Mouse (Mus musculus) spleen, embryonic (tissue): Measurements from ENCODE around the gene Agap3.

Experiments used
- CTCF ChIA-PET: fragments of 350-600 bp; sonication (Branson Sonifier 250); formaldehyde crosslinking; loops from one replicate; lab custom pipeline; 2022; lab: Charles Lee

The Agap3 gene

GRCm38 (mm10) chr5:24427981-24428402 is 24.0 kb upstream of the Agap3 start:
- CTCF ChIA-PET, result no interaction called here

DNA sequence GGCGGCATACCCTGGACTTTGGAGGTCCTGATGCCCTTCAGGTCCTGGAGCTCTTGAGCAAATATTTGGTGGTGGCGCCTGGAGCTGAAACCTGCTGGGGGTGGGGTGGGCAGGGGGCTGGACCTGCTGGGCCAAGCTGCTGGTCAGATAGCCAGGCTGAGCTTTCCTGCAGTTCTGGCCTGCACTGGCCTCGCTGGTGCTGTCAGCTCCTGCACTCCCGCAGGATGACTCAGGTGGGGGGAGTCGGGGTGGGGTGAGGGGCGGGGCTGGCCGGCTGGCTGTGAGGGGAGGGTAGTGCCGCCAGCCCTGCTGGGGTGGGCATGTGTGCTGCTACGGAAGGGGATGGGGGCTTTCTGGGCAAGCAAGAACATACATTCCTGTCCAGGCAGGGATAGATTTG is 23.4 kb upstream of the Agap3 start:
- CTCF ChIA-PET, result no interaction called here

- CTCF ChIA-PET, result interaction anchor here (0.6 kb wide), 1 partner anchor 14 kb away, joined by 3 read pairs; no protein-coding TSS in a partner anchor
Measured at GRCm38 (mm10) chr5:24433993-24434392, 18.0 kb upstream of the Agap3 start.

GRCm38 (mm10) chr5:24441187-24441586 is 10.8 kb upstream of the Agap3 start:
- CTCF ChIA-PET, result no interaction called here

GRCm38 (mm10) chr5:24442029-24442428 is 9.9 kb upstream of the Agap3 start:
- CTCF ChIA-PET, result no interaction called here

GRCm38 (mm10) chr5:24443204-24443603 is 8.8 kb upstream of the Agap3 start:
- CTCF ChIA-PET, result no interaction called here

GRCm38 (mm10) chr5:24443927-24444326 is 8.1 kb upstream of the Agap3 start:
- CTCF ChIA-PET, result no interaction called here

DNA sequence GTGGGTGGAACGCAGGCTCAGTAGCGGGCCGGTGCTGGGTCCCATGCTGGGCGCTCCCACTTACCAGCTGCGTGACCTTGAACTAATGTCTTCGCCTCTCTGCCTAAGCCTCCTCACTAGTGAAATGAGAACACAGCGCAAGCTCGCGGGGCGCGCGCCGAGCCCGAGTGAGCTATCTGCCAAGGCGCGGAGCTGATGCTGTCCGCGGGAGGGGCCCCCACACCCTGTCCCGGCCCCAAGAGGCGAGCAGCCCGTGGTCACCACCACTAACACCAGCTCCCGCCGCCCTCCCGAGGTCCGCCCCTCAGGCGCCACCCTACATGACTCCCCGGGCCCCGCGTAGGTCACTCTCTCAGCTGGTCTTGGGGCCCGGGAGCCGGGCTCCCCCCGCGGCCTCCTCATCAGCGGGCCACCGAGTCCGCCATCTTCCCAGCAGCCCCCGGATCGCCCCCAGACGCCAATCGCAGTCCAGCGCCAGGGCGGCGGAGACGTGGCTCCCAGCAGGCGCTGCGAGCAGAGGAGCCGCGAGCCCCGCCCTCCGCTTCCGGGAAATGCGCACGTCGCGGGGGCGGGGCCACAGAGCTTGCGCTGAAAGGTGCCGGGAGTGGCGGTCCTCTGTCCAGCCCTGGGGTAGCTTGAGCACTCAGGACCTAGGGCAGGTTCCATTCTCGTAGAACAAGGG is 7.1 kb upstream of the Agap3 start, which contains the start of gene Fastk:
Gene Fastk, minus strand, starts transcription at position 542 of the 682 bp plus-strand sequence.
- CTCF ChIA-PET, result no interaction called here

DNA sequence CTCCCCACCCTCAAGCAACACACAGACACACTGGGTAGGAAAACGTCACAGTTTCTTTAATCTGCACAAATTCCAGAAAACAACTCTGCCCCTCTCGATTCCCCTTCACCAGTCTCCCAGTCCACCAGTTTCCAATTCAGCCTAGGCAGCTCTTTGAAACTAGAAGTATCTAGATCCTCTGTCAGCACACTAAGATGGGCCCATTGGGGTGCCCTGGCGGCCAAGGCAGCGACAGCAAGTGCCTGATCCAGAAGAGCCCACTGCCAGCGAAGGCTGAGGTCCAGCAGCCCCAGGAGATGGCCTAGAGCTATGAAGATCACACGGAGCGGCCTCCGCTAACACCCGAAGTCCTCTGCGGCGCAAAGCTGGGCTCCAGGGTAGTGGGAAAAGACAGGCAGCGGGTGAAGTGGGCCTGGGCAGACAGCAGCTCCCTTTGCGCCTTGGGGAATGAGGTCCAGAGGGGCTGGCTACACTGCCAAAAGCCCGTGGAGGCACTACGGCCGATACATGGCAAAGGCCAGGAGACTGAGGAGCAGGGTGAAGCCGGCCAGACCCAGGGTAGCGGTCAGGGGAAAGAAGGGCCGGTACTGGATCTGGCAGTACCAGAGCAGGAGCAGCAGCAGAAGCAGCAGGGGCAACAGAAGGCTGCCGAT is 6.4 kb upstream of the Agap3 start:
- CTCF ChIA-PET, result no interaction called here

- CTCF ChIA-PET, result interaction anchor here (0.5 to 1.6 kb wide), 2 partner anchors 21 to 508 kb away, joined by 3 to 5 read pairs; no protein-coding TSS in a partner anchor
Measured at GRCm38 (mm10) chr5:24446630-24447029, 5.3 kb upstream of the Agap3 start.

- CTCF ChIA-PET, result interaction anchor here (0.6 to 1.6 kb wide), 2 partner anchors 22 to 972 kb away, joined by 3 to 4 read pairs; no protein-coding TSS in a partner anchor
Measured at GRCm38 (mm10) chr5:24447624-24448298, 4.2 kb upstream of the Agap3 start, which contains the start of gene Tmub1. TSS of gene Tmub1 (minus strand) at chr5:24447854.

DNA sequence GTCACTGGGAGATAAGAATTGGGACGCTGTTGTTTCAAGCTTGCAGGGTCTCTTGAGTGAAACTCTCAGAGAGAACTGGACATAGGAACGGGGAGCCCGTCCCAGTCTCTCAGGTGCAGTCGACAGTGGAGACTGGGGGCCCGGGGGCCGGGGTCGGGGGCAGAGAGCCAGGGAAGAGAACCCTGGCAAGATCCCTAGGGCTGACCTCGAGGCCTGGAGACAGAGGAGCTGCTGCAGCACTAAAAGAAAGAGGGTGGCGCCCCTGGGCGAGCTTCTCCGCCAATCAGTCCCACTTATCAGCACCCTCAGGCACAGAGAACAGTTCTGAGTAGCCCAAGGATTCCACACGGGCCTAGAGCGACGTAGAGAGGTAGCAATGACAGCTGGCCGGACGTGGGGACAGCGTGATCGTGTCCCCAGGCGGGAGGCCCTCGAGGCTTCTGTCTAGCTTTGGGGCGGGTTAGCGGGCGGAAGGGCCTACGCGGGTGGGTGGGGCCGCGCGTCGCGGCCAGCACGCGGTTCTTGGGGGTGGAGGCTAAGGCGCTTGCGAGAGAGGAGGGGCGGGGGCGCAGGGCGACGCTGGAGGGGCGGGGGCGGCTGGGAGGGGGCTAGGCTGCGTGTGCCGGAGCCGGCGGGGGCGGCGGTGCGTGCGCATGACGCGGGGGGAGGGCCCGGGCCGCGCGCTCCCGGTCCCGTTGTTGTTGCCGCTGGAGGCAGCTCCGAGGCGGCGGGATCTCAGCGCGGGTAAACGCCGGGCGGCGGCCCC is 530 bp upstream of the Agap3 start:
- CTCF ChIA-PET, result interaction anchor here (0.7 to 0.8 kb wide), 2 partner anchors 13 to 34 kb away, joined by 3 read pairs; no protein-coding TSS in a partner anchor

DNA sequence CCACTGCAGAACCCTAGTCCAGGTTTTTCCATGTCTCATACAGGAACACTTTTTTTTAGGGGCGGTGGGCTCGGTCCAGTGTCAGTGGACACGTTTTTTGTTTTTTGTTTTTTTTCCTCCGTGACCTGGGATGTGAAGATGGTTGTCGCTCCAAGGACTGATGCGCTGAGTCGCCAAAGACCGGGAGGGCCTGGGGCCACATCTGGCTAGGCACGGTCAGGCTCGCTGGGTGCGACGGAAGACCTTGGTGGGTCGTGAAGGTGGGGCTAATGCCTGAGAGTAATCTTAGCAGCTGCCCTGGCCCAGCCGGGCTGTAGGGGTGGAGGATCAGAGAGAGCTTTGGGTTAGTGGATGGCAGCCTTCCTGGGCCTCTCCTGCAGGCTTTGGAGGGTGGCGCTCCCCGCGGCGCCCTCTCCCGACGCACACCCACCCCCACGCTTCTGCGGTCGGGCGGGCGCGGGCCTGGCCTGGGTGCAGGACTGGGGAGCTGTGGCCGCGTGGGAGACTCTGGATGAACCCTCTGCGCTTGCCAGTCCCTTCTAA is 785 bp downstream of the Agap3 start:
- CTCF ChIA-PET, result no interaction called here

GRCm38 (mm10) chr5:24453283-24453984 is 1.5 kb downstream of the Agap3 start:
- CTCF ChIA-PET, result no interaction called here

DNA sequence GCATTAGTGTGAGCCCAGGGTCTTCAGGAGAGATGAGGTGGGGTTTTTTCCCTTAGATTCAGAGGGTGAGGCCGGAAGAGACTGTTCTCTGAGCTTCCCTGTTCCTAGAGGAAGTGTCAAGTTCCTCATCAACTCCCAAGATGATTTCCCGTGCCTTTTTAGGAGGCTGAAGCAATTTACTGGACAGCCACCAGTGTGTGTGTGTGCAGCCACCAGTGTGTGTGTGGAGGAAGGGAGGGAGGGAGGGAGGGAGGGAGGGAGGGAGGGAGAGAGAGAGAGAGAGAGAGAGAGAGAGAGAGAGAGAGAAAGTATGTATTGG is 2.0 kb downstream of the Agap3 start:
- CTCF ChIA-PET, result interaction anchor here (0.6 kb wide), 1 partner anchor 40 kb away, joined by 3 read pairs; no protein-coding TSS in a partner anchor

DNA sequence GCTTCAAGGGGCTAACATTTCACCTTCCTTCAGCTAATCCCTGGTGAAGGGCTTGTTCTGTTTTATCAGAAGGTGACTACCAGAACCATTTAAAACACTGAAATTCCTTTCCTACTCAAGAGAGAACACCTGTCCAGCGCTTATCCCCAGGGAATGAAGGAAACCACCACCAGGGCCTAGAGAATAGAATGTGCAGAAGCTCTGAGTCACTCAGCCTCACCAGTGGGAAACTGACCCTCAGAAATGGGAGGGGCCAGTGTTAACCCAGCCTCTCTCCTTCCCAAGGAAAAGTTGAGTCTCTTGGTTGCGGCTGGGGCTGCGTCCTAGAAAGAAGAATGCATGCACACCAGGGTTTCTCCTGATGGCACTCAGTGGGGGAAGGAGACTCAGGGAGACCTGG is 3.1 kb downstream of the Agap3 start:
- CTCF ChIA-PET, result no interaction called here

GRCm38 (mm10) chr5:24455613-24456012 is 3.6 kb downstream of the Agap3 start:
- CTCF ChIA-PET, result no interaction called here

DNA sequence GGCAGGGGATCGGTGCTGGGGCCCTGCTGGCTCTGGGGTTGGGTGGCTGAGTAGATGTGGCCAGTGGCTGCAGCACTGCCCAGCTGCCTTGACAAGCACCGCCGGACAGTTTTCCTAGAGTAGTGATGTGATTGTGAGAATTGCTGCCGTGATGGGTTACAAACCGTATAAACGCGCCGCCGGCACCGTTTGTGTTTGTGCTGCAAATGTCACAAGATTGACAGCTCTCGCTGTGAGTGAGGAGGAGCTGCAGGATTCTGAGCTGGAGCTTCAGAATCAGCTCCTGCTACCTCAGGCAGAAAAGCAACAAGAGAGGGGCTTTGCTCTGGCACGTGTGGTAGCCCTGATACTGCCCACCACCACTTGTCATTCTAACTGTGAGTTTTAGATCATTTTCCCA is 14.8 kb downstream of the Agap3 start:
- CTCF ChIA-PET, result no interaction called here

- CTCF ChIA-PET, result interaction anchor here (0.6 to 1.2 kb wide), 2 partner anchors 55 to 281 kb away, joined by 5 to 12 read pairs; no protein-coding TSS in a partner anchor
Measured at GRCm38 (mm10) chr5:24470600-24470999, 18.6 kb downstream of the Agap3 start.

DNA sequence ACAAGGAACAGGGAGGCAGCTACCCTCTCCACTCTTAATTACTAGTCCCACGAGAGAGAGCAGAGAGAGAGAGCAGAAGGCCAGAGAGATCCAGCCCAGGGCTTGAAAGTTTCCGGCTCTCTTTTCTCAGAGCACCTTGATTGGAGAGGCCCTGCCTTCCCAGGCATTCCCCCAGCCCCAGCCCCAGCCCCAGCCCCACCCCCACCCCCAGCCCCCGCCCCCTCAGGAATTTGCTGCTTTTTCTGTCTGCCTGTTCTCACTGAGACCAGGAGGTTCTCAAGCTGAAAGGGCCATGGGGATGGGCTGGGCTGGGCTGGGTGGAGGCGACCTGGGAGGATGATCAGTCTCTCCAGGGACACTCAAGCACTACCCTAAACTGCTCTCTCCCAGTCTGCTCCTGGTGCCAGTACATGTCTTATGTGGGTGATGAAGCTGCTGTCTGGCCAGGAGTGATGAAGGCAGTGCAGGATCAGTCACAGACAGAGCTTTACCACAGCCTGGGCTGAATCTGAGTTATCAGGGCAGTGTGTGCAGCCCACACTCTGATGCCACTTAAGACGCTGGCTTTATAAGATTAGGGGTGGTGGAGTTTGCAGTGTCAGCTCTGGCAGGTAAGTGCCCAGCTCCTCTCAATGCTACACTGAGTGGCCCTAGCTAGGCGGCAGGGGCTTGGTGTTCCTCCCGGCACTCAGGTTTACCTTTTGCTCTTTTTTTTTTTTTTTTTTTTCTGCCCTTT is 21.1 kb downstream of the Agap3 start:
- CTCF ChIA-PET, result interaction anchor here (0.6 kb wide), 1 partner anchor 712 kb away, joined by 9 read pairs; no protein-coding TSS in a partner anchor
